Mouse (Mus musculus): ENCODE data around the gene Obscn.
"Not testable (repeated sequence)": the region's sequence is repeated elsewhere in the genome, so short reads cannot be mapped to it uniquely, and the experiment has no call there.

Obscn gene

GRCm38 (mm10) chr11:58959921-58960465 is 176.2 kb downstream of the Obscn start:
- peak; percentile 80 for DNase-seq (ENCODE audit: low spot score)

GRCm38 (mm10) chr11:58959186-58959825 is 176.9 kb downstream of the Obscn start:
- no peak for DNase-seq (ENCODE audit: low spot score)

GRCm38 (mm10) chr11:58958536-58958935 is 177.7 kb downstream of the Obscn start:
- DNase-seq (ENCODE audit: low spot score), result no peak

- DNase-seq (ENCODE audit: low spot score), result no peak
Measured at GRCm38 (mm10) chr11:58957226-58957914, 178.8 kb downstream of the Obscn start.

- DNase-seq (ENCODE audit: low spot score), result no peak
Measured at GRCm38 (mm10) chr11:58955868-58956257, 180.3 kb downstream of the Obscn start.

GRCm38 (mm10) chr11:58955143-58955867 is 180.9 kb downstream of the Obscn start:
- no peak for DNase-seq (ENCODE audit: low spot score)

- peak; percentile 95 for DNase-seq (ENCODE audit: low spot score)
Measured at GRCm38 (mm10) chr11:58954420-58955142, 181.6 kb downstream of the Obscn start, which contains the start of the genes Hist3h2a and Trim17. Gene Hist3h2a, plus strand, starts transcription at chr11:58954685. Gene Trim17, plus strand, starts transcription at chr11:58954685.

GRCm38 (mm10) chr11:58954170-58954419 is 182.1 kb downstream of the Obscn start:
- DNase-seq (ENCODE audit: low spot score), result not testable (repeated sequence)

GRCm38 (mm10) chr11:58953351-58954169 is 182.6 kb downstream of the Obscn start:
- no peak for DNase-seq (ENCODE audit: low spot score)

- no peak for DNase-seq (ENCODE audit: low spot score)
Measured at GRCm38 (mm10) chr11:58951210-58951609, 185.0 kb downstream of the Obscn start.

GRCm38 (mm10) chr11:58949480-58950431 is 186.4 kb downstream of the Obscn start:
- DNase-seq (ENCODE audit: low spot score), result peak; percentile 74

- DNase-seq (ENCODE audit: low spot score), result peak; percentile 80
Measured at GRCm38 (mm10) chr11:58948542-58949479, 187.4 kb downstream of the Obscn start, which contains the start of gene Hist3h2ba. Gene Hist3h2ba, plus strand, starts transcription at chr11:58948920.

GRCm38 (mm10) chr11:58947798-58948528 is 188.2 kb downstream of the Obscn start:
- DNase-seq (ENCODE audit: low spot score), result peak; percentile 67

- DNase-seq (ENCODE audit: low spot score), result no peak
Measured at GRCm38 (mm10) chr11:58947306-58947705, 188.9 kb downstream of the Obscn start.
